Mouse (Mus musculus): ENCODE measurements at regions not wholly inside any gene's neighbourhood (a gene's known extent, or its start where the extent isn't known, plus 50 kb on each side); places are given as distances from the start of the nearest gene placed in this dataset.

- no peak for DNase-seq
Observed at GRCm38 (mm10) chr10:21446641-21447040, 69.5 kb downstream of the Aldh8a1 start.

DNA sequence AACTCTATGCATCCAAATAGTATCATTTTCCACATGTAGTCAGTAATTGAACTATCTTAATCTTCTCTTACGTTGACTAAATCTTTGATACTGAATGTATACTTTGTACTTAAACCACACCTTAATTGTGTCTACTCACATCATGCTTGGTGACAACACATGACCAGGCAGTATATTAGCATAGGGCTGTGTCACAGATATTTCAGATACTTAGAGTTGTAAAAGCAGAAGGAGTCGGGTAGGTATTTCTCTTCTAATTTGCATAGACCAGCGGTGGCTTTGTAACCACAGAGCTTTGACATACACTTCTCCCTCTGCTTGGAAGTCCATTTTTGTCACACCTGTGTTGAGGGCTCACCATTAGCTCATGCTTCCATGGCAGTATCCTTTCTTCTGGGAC lies 71.0 kb downstream of the Aldh8a1 start:
- DNase-seq = no peak

DNA sequence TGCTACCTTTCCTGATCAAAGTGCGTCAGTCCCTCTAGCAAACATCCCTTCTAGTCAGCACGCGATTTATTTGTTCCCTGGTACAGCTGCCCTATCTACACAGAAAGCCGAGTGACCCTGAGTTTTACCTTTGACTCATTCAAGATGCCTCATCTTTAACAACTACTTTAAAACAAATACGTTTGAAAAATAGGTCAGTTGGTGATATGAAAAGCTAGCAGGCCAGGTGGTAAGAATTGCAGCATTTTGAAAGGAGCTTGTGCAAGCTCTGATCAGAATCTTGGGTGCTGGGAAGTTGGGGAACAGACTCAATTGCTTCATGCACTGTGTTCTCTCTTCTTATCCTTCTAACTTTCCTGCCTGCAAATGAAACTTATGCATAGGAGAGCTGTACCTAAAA lies 71.9 kb downstream of the Aldh8a1 start:
- DNase-seq = no peak

DNA sequence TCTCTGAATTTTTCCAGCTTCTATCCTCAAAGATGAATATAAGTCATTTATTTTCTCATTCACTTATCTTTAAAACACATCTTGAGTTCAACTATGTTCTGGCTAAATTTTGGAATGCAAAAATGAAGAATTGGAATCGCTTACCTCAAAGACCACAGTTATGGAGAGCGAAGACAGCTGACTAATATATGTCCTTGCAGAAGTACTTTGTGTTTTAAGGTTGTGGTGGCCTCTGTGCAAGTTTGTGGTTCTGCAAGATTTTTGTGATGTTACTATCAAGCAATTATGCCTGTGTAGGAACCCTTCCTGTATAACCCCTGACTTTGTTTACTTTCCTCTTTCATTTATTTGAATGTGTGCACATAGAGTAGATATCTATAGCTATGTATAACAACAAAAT lies 75.5 kb downstream of the Aldh8a1 start:
- no peak for DNase-seq

- DNase-seq = no peak
Observed at GRCm38 (mm10) chr10:21453527-21453926, 76.4 kb downstream of the Aldh8a1 start.

DNA sequence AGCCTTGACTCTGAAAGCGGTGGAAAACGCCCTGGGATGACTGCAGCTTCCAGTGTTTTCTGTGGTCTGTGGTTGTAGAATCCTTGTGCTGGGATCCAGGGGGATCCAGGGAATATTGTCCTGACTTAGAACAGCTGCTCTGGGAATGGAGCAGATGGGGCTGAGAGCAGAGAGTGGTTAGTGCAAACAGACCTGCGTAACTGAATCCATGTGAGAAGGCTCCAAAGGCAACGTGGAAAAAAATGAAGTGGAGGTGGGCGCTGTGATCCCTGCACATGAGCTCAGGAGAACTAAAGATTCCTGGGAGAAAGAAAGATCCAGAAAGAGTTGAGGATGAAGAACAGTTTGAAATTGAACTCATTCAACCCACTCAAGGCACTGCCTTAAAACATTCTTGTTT lies 77.1 kb downstream of the Aldh8a1 start:
- no peak for DNase-seq

- no peak for DNase-seq
Observed at GRCm38 (mm10) chr10:21454757-21455156, 77.7 kb downstream of the Aldh8a1 start.

- no peak for DNase-seq
Observed at GRCm38 (mm10) chr10:21455863-21456262, 78.8 kb downstream of the Aldh8a1 start.

DNA sequence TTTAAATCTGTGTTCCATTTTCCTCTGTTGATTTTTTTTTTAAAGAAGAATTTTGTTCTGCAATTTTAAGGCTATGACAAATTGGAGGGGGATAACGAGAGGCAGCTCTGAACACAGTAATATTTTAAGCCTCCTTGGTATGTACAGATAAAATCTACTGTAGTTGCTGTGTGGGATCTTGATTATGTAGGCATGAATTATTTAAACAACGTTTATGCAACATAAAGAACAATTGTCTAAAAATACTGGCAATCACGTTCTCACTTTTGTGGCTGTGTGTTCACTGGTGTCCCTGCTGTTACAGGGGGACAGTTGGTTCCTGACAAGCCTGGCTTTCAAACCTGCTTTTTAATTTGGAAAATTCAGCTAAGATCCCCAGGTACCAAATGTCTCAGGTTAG lies 79.3 kb downstream of the Aldh8a1 start:
- DNase-seq = no peak

DNA sequence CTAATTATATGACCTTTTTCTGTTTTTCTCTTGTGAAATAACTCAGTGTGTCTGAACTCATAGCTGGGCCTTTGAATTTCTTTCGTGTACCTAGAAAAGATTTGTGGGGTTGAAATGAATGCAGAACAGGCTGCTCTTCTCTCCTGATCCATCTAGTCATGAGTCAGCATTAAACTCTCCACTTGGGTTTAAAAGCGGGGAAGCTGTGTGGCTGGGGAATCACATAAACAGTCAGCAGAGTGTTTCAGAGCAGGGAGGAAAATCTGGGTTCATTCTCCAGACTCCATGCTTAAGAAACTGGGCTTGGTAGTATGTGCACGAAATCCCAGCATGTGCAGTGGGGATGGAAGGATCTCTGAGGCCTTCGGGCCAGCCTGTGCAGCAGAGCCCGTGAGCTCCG lies 79.9 kb downstream of the Aldh8a1 start:
- no peak for DNase-seq

DNA sequence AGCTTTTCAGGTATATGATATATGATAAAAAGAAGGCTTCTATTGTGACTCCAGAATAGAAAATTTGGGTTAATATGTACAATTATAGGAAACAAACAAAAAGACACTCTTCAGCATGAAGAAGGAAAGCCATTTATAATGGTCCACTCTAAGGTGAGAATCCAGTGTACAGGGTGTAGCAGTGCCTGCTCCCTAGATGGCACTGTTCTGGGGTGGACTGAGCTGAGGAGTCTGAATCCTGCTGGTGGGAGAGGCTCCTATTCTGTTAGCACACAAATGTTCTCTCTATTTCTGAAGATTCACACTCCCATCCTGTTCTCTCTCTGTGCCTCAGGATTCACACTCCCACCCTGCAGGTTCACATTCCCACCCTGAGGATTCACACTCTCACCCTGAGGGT lies 81.5 kb downstream of the Aldh8a1 start:
- DNase-seq = no peak

DNA sequence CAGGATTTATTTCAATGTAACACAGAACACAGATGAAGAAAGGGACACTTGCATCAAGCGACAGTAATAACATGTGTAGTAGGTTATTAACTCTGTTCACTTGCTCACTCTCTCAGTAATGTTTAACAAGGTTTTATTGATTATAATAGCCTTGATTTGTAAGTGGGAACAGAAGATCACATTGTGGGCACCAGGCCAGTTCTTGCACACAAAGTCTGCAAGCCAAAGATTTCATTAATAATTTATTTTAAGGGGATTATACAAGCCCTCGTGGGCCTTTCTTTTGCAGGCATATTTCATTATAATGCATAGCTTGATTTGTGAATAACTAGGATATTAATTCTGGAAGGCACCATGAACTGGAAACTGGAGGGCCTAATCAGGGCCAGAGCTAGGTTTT lies 83.0 kb downstream of the Aldh8a1 start:
- DNase-seq = no peak

- no peak for DNase-seq
Observed at GRCm38 (mm10) chr10:21462915-21463314, 85.8 kb downstream of the Aldh8a1 start.

GRCm38 (mm10) chr10:21465362-21465761 lies 88.3 kb downstream of the Aldh8a1 start:
- peak; percentile 77 for DNase-seq

- no peak for DNase-seq
Observed at GRCm38 (mm10) chr10:21465806-21466377, 88.8 kb downstream of the Aldh8a1 start.

- DNase-seq = no peak
Observed at GRCm38 (mm10) chr10:21467425-21468085, 90.5 kb downstream of the Aldh8a1 start.

GRCm38 (mm10) chr10:21468421-21468820 lies 91.3 kb downstream of the Aldh8a1 start:
- no peak for DNase-seq

DNA sequence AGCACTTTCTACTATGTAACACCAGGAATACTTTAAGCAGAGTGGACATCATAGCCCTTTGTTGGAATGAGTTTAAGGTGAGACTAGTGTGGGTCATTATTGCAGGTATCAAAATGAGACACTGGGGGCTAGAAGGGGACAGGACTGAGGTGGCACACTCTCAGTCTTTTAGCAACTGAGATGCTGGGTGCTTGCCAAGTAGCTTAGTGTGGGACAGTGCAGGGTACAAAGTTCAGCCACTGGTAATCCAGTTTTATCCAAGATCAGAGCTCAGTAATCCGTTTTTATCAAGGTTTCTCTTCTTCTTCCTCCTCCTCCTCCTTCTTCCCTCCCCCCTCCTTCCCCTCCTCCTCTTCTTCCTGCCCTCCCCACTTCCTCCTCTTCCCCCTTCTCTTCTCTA lies 92.9 kb downstream of the Aldh8a1 start:
- DNase-seq = no peak

GRCm38 (mm10) chr10:21470589-21470988 lies 93.5 kb downstream of the Aldh8a1 start:
- DNase-seq = no peak

DNA sequence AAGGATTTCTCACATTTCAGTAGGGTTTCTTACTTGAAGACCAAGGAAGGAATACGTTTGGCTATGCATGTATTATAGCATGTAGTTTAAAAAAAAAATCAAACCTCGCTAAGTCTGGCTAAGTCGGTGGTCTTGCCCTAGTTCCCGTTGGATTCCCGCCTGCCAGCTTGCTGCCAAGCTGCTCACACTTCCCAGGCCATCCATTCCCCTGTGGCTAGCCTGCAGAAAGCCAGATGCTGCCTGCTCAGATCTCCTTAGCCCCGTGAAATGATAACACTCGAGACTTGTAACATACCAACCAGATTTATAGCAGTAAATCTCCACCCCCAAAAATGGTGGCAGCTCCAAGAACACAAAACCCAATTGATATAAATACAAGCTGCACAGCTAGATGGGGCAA lies 97.2 kb downstream of the Aldh8a1 start:
- DNase-seq = no peak

DNA sequence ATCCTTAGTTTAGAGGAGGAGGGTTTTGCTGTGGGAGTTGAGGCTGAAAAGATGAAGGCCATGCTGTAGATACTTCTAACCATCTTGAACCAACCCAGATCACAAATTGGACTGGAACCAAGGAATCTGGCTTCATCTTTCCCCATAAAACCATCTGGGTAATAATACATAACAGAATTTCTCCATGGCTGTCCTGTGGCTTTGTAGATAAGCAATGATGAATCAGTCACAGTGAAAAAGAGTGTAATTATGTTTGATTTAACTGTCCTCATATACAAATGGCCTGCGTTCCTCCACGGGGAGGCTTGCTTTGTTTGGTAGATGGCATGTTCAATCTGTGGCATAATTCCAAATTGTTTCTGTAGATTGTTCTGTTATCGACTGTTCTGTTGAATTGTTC lies 100.9 kb downstream of the Aldh8a1 start:
- no peak for DNase-seq

- DNase-seq = no peak
Observed at GRCm38 (mm10) chr10:21479403-21479802, 102.3 kb downstream of the Aldh8a1 start.

DNA sequence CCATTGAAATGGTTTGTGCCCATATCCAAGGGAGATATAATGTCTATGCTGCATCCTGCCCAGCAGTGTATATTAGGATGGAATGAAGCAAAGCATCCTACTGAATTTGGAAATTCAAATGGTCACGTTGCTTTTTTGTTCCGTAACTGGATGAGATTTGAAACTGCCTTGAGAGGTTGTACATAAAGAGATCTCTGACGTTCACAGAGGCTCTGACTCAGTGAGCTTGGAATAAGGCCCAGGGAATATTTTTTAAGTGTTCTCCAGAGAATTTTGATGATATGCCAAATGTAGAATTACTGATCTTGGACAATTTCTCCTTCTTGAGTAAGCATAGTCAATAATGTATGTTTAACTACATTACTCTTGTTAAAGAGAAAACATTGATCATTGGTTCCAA lies 104.2 kb downstream of the Aldh8a1 start:
- DNase-seq = no peak

DNA sequence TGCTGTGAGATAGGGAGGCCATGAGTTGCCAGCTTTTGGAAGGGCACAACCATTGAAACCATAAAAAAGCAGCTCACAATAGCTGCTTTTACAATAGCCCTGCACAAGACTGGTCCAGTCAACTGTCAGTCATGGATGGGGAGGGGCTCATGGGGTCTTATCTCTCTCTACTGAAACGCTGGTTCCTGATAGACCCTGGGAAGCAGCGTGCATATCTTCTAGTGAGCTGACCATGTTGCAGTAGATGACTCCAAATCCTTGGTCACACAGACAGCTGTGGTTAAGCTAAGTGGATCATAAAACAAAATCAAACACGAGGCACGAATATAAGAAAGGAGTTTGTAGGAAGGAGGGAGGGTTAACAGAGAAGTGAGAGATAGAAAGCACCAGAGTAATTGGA lies 105.0 kb downstream of the Aldh8a1 start:
- no peak for DNase-seq

- no peak for DNase-seq
Observed at GRCm38 (mm10) chr10:21482659-21483058, 105.6 kb downstream of the Aldh8a1 start.

Data from adrenal gland, postnatal 25 days (tissue).